Mouse (Mus musculus) forebrain, embryonic 10.5 days (tissue): ENCODE results near the gene Zdhhc19. TPM values are rescaled to one million over a fixed set of nuclear protein-coding genes. Genes with fewer than 3 reads are reported as not detected.

Experiments used
- DNase-seq: peaks from one replicate; pipeline ENCODE4 v3.0.0-alpha.2; 2017; ENCODE audit warnings: low spot score; ENCODE audit errors: extremely low spot score
- H3K27ac ChIP-seq: fragments of 300-500 bp; sonication (generic); 2 replicates; pipeline ENCODE4 v1.5.1; 2016; ENCODE audit warnings: mild to moderate bottlenecking
- H3K27me3 ChIP-seq: fragments of 300-500 bp; sonication (generic); 2 replicates; pipeline ENCODE4 v1.6.1; 2016; ENCODE audit warnings: mild to moderate bottlenecking; ENCODE audit not compliant: poor library complexity, severe bottlenecking
- H3K36me3 ChIP-seq: fragments of 300-500 bp; sonication (generic); replicated peaks from 2 replicates; pipeline ENCODE4 v1.6.1; 2016; ENCODE audit warnings: mild to moderate bottlenecking, moderate library complexity
- H3K4me1 ChIP-seq: fragments of 300-500 bp; sonication (generic); 2 replicates; pipeline ENCODE4 v1.6.1; 2016
- H3K4me3 ChIP-seq: fragments of 300-500 bp; sonication (generic); 2 replicates; pipeline ENCODE4 v1.5.1; 2016; ENCODE audit warnings: mild to moderate bottlenecking, moderate library complexity
- H3K9me3 ChIP-seq: fragments of 300-500 bp; sonication (generic); 2 replicates; pipeline ENCODE4 v1.6.1; 2016; ENCODE audit warnings: mild to moderate bottlenecking, moderate library complexity
- WGBS: fragments of 180-500 bp; shearing (Covaris S2); methylation state at CpG from one replicate; pipeline ENCODE4 v1.1.7; 2016; 5-methylcytosine and 5-hydroxymethylcytosine counted together
- polyA plus RNA-seq: library from polyadenylated mRNA; unstranded; fragments of >200 nt; fragmentation: Nextera tagmentation; extraction: Ambion mirVana; gene quantifications from 2 replicates; pipeline ENCODE4 v1.2.1, GENCODE M21; 2016

The Zdhhc19 gene
- polyA plus RNA-seq, 1 experiment from 2014 or later, result not detected

GRCm38 (mm10) chr16:32498996-32499395 is 2.9 kb downstream of the Zdhhc19 start:
- peaks cover 3% of the 10 kb centered on the region; the same call in 1 of the 2 replicates for H3K4me1 ChIP-seq
- no peak overlapping the region; the same call in 1 of the 2 replicates for H3K4me3 ChIP-seq
- DNase-seq, result no peak
- no peaks in the 10 kb centered on the region for H3K36me3 ChIP-seq
- H3K27me3 ChIP-seq, result peaks cover 9% of the 10 kb centered on the region; the same call in 1 of the 2 replicates
- H3K27ac ChIP-seq, result no peak overlapping the region
- no peaks in the 10 kb centered on the region for H3K9me3 ChIP-seq
- WGBS, result 65% methylated on average over 13 of the region's 13 CpGs

GRCm38 (mm10) chr16:32499430-32500037 is 3.5 kb downstream of the Zdhhc19 start:
- peak; percentile 92 for DNase-seq
- no peaks in the 10 kb centered on the region for H3K36me3 ChIP-seq
- peak overlapping the region; percentile 53 for H3K4me3 ChIP-seq
- peak overlapping the region; percentile 87 for H3K27ac ChIP-seq
- WGBS, result 11% methylated on average over 22 of the region's 22 CpGs
- H3K4me1 ChIP-seq, result peaks cover 3% of the 10 kb centered on the region; the same call in 1 of the 2 replicates
- H3K27me3 ChIP-seq, result peaks cover 9% of the 10 kb centered on the region; the same call in 1 of the 2 replicates
- H3K9me3 ChIP-seq, result no peaks in the 10 kb centered on the region

- Histone ChIP-seq H3K9me3 (no peaks in the 10 kb centered on the region), H3K4me3 (no peak overlapping the region), H3K36me3 (no peaks in the 10 kb centered on the region), H3K27ac (no peak overlapping the region), H3K27me3 (peaks cover 9% of the 10 kb centered on the region; the same call in 1 of the 2 replicates), H3K4me1 (peaks cover 3% of the 10 kb centered on the region; the same call in 1 of the 2 replicates)
- no peak for DNase-seq
- 85% methylated on average over 7 of the region's 7 CpGs for WGBS
These were observed 5.4 kb downstream of the Zdhhc19 start for GRCm38 (mm10) chr16:32501459-32501858.

- Histone ChIP-seq H3K27ac (no peak overlapping the region), H3K4me3 (no peak overlapping the region), H3K36me3 (no peaks in the 10 kb centered on the region), H3K4me1 (peaks cover 10% of the 10 kb centered on the region), H3K27me3 (peaks cover 9% of the 10 kb centered on the region; the same call in 1 of the 2 replicates), H3K9me3 (no peaks in the 10 kb centered on the region)
- no peak for DNase-seq
- 87% methylated on average over 12 of the region's 12 CpGs for WGBS
These were observed 6.7 kb downstream of the Zdhhc19 start for GRCm38 (mm10) chr16:32502621-32503335.

- 0 out of 2 replicates have a peak, but pooled peaks cover 5% of the 10 kb centered on the region for H3K27me3 ChIP-seq
- 83% methylated on average over 6 of the region's 6 CpGs for WGBS
These were observed 7.6 kb downstream of the Zdhhc19 start for GRCm38 (mm10) chr16:32503633-32504032.

GRCm38 (mm10) chr16:32506298-32506697 is 10.2 kb downstream of the Zdhhc19 start:
- H3K9me3 ChIP-seq, result no peaks in the 10 kb centered on the region
- no peak overlapping the region for H3K4me3 ChIP-seq
- H3K4me1 ChIP-seq, result peaks cover 36% of the 10 kb centered on the region
- no peaks in the 10 kb centered on the region for H3K36me3 ChIP-seq
- DNase-seq, result no peak
- 83% methylated on average over 8 of the region's 8 CpGs for WGBS
- peaks cover 7% of the 10 kb centered on the region; the same call in 1 of the 2 replicates for H3K27me3 ChIP-seq
- H3K27ac ChIP-seq, result no peak overlapping the region

More at GRCm38 (mm10) chr16:32503633-32504032, 7.6 kb downstream of the Zdhhc19 start:
- Histone ChIP-seq H3K36me3 (no peaks in the 10 kb centered on the region), H3K27ac (no peak overlapping the region), H3K4me1 (peaks cover 13% of the 10 kb centered on the region), H3K9me3 (no peaks in the 10 kb centered on the region), H3K4me3 (no peak overlapping the region)
- DNase-seq, result no peak

- H3K4me1 ChIP-seq, result peaks cover 42% of the 10 kb centered on the region
- H3K27ac ChIP-seq, result no peak overlapping the region
- no peak for DNase-seq
- H3K4me3 ChIP-seq, result no peak overlapping the region
- 84% methylated on average over 7 of the region's 7 CpGs for WGBS
- H3K9me3 ChIP-seq, result no peaks in the 10 kb centered on the region
- peaks cover 7% of the 10 kb centered on the region; the same call in 1 of the 2 replicates for H3K27me3 ChIP-seq
- no peaks in the 10 kb centered on the region for H3K36me3 ChIP-seq
These were observed 10.8 kb downstream of the Zdhhc19 start for GRCm38 (mm10) chr16:32506868-32507267.

GRCm38 (mm10) chr16:32507407-32507806 is 11.3 kb downstream of the Zdhhc19 start:
- Histone ChIP-seq H3K27me3 (peaks cover 7% of the 10 kb centered on the region; the same call in 1 of the 2 replicates), H3K36me3 (no peaks in the 10 kb centered on the region), H3K4me1 (peaks cover 42% of the 10 kb centered on the region), H3K4me3 (no peak overlapping the region), H3K27ac (no peak overlapping the region), H3K9me3 (no peaks in the 10 kb centered on the region)
- 25% methylated on average over 9 of the region's 9 CpGs for WGBS
- DNase-seq, result peak; percentile 65

GRCm38 (mm10) chr16:32508035-32508434 is 12.0 kb downstream of the Zdhhc19 start:
- Histone ChIP-seq H3K4me1 (peaks cover 46% of the 10 kb centered on the region), H3K27ac (peak overlapping the region; percentile 76), H3K9me3 (no peaks in the 10 kb centered on the region), H3K4me3 (no peak overlapping the region), H3K27me3 (peaks cover 7% of the 10 kb centered on the region; the same call in 1 of the 2 replicates), H3K36me3 (no peaks in the 10 kb centered on the region)
- 82% methylated on average over 5 of the region's 5 CpGs for WGBS
- DNase-seq, result no peak

- Histone ChIP-seq H3K27me3 (peaks cover 7% of the 10 kb centered on the region; the same call in 1 of the 2 replicates), H3K4me1 (peaks cover 46% of the 10 kb centered on the region), H3K9me3 (no peaks in the 10 kb centered on the region), H3K36me3 (no peaks in the 10 kb centered on the region), H3K27ac (peak overlapping the region; percentile 76), H3K4me3 (no peak overlapping the region)
- 46% methylated on average over 3 of the region's 3 CpGs for WGBS
- DNase-seq, result no peak
These were observed 12.5 kb downstream of the Zdhhc19 start for GRCm38 (mm10) chr16:32508506-32509065.

- WGBS, result 67% methylated on average over 9 of the region's 9 CpGs
- no peak for DNase-seq
- Histone ChIP-seq H3K9me3 (no peaks in the 10 kb centered on the region), H3K4me1 (peaks cover 46% of the 10 kb centered on the region), H3K27ac (peak overlapping the region; percentile 76), H3K27me3 (peaks cover 7% of the 10 kb centered on the region; the same call in 1 of the 2 replicates), H3K4me3 (no peak overlapping the region), H3K36me3 (no peaks in the 10 kb centered on the region)
These were observed 13.2 kb downstream of the Zdhhc19 start for GRCm38 (mm10) chr16:32509066-32509942.
